Mouse (Mus musculus) layer of hippocampus, postnatal 10 days (tissue): ENCODE measurements around the gene Naxe. TPM values are rescaled to one million over a fixed set of nuclear protein-coding genes. Genes with fewer than 3 reads are reported as not detected.

Source experiments
- DNase-seq, 2 experiments: peaks; one replicate each; pipeline ENCODE4 v3.0.0; 2021; ENCODE audit warnings: low spot score in 2 of 2
- total RNA-seq, 2 experiments: library from RNA; stranded (reverse); gene quantifications; 2 replicates each; pipeline ENCODE4 v1.2.3; 2021

Gene Naxe
- total RNA-seq, 2 experiments from 2014 or later = 68.4 to 70.1 TPM

DNA sequence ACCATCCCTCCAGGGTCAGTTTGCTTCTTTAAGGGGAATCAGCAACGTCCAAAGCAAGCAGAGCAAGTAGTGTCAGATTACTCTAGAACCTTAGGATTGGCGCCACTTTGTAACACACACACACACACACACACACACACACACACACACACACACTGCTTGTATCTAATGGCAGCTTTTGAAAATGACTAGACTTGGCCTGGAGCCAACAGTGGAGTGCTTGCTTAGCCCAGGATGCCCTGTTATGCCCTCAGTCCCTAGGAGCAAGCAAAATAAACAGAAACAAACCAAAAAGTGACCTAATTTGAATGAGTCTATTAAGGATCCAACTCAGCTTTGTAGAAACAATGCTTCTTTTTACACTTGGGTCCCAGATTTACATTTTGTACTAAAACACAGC lies 10.1 kb upstream of the Naxe start:
- no peak for DNase-seq

GRCm38 (mm10) chr3:88057030-88057429 lies 1.3 kb downstream of the Naxe start:
- no peak for DNase-seq

DNA sequence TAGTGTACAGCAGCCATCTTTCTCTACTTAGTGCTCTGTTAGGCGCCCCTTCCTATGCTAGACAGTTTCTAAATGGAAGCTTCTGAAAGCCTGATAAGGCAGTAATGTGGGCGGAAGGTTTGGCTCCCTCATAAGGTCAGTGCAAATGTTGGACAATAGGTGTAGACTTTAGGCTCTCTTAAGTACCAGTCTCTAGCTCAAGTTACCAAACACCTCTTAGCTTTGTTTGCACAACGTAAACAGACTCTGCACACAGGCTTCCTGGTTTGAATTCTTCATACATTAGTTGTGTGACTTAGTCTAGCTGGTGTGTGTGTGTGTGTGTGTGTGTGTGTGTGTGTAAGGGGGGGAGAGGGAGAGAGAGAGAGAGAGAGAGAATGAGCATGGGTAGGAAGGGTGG lies 8.8 kb downstream of the Naxe start:
- no peak for DNase-seq

DNA sequence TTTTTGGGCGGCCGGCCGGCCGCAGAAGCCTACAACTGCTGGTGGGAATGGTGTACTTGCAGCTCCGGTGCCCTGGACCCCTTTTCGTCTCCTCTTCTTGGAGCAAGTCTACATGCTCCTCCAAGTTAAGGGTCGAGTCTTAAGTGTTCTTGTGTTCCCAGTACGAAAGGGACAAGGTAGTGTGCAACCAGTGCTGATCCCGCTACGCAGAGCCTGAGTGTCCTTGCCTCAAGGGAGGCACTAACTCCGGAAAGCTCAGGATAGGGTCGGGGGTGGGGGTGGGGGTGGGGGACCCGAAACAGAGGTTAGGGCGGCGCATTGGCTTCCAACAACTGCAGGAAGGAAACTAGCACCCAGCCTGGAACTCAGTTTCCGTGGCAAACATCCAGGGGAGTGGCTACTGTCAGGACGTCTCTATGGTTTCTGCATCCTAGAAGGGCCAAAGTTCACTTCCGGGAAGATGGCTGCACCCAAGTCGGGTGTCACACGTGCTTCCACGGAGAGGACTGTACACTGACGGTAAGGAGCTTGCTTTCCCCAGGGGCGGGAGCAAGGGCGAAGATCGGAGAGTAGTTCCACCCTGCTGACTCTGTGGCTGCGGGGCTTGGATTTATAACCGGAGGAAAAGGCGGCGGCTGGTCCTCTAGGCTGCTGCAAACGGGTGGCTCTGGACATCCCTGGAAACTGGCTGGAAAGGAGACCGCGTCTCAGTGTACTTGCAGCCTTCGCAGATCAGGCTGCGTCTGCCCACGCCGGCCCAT lies 15.5 kb downstream of the Naxe start, which contains the start of gene Gpatch4:
TSS of gene Gpatch4 (plus strand) at position 448 of the 761 bp plus-strand sequence.
- DNase-seq = peak; percentile 84 to 87

DNA sequence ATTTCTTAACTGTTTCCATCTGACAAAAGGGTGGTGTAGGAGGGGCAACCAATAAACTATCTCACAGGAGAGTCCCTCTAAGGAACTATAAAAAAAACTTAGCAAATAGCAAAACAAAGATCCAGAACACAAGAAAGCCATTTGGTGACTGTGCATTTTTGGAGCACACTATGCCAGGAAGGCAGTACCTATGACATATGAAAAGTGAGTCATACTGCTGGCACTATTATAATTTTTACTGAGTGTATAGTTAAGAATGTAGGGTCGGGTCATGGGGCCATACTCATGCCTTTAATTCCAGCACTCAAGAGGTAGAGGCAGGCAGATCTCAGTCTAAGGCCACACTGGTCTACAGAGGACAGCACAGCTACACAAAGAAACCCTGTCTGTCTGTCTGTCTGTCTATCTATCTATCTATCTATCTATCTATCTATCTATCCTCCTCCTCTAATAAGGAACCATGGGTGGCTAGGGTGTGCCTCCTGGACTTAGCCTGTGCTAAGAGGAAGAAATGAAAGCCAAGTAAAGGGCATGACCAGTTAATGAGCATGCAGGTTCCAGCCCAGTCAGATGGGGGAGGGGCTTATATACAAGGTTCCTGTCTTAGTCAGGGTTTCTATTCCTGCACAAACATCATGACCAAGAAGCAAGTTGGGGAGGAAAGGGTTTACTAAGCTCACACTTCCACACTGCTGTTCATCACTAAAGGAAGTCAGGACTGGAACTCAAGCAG lies 22.6 kb downstream of the Naxe start:
- DNase-seq = no peak

GRCm38 (mm10) chr3:88033506-88033905 lies 24.8 kb downstream of the Naxe start:
- DNase-seq = no peak

GRCm38 (mm10) chr3:88030608-88031395 lies 27.5 kb downstream of the Naxe start:
- peak; percentile 21 to 27 for DNase-seq

DNA sequence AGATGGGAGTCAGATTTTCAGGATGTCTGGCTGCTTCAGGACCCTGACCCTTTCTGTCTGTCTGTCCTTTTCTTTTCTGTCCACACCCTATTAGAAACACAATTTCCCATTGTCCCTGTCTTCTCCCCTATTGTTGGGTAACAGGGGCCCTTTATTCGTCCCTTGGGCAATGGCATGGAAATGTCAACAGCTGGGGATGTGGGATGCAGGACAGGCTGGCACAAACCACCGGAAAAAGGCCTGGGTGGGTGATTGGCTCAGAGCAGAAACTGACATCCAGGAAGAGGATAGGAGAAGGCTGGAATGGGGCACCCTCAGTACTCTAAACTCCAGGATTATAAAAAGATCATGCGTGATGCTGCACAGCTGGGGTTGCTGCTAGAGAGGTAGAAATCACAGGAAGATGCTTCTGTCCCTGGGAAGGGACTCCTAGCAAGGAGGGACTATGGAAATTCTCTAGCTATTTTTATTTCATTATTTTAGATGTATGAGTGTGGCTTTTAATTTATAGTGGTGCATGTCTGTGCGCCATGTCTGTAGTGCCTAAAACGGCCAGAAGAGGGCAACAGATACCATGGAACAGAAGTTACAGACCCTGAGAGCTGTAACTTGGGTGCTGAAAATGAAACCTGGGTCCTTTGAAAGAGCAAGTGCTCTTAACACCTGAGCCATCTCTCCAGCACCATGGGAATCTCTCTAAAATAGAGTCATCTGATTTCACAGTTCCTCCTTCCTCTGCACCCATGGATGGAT lies 30.7 kb downstream of the Naxe start, which contains the start of gene Hapln2:
TSS of gene Hapln2 (minus strand) at position 150 of the 753 bp plus-strand sequence.
- DNase-seq = no peak

GRCm38 (mm10) chr3:88026823-88027222 lies 31.5 kb downstream of the Naxe start:
- DNase-seq = no peak

DNA sequence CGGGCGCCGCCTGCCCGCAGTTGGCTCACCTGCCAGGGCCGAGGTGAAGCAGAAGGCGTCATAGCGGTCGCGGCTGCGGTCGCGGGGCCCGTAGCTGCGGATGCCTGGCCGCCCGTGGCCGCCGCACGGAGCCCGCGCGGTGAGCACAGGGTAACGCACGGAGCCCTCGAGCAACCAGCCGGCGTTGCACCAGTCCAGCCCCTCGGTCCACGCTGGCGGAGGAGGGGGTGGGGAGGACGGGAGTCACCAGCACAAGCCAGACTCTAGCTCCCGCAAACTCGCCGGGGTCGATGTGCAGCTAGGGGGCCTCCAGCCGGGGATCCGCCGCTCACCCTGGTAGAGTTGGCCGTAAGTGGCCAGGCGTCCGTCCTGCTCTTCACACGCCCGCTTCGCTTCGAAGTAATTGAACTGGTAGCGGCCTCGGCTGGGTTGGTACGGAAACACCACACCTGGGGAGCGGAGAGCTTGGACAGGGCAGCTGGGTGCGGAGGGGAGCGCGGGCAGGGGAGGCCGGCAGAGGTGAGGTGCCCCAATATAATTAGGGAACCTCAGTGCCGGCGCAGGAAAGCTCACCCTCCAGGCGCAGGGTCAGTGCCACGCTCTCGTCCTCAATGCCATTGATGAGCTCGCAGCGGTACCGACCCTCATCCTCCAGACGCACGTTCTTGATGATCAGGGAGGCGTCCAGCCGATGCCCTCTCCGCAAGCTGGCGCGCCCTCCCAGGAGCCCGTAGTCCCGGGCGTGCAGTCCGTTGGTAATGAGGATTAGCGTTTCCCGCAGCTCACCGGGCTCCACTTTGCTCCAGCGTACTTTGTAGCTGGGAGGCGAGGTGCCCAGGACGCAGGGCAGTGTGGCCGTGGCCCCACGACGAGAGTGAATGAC lies 34.9 kb downstream of the Naxe start:
- peak; percentile 26 to 34 for DNase-seq

DNA sequence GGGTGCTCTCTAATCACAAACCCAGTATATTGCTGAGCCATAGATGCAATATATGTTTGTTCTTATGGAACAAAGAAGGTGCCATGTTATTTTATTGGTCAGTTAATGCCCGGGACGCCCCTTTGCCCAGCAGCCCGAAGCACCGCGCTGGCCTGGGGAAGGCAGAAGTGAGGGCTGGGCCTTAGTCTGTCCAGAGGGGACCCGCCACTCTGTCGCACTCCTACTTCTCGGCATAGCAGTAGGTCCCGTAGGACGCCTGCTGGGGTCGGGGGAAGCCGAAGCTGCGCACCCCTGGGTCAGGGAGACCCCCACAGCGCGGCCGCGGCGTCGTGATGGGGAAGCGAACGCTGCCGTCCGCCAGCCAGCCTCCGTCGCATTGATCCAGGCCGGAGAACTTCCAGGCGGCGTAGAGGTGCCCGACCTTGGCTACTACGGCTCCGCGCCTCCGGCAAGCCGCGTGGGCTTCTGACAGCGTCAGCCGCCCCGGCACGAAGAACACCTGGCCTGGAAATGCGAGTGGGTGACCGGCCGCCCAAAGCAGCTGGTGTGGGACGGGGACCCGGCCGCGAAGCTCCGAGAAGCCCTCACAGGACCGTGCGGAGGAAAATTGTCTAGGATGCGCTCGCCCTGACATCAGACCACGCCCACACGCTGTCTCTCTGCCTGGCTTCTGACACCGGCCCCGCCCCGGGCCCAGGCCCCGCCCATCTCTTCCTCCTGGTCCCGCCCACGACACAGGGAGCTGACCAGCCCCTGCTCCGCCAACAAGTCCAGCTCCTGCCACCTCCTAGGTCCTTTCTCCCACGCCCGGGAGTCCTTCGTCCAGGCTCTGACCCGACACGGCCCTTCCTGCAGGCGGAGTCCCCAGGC lies 35.7 kb downstream of the Naxe start:
- DNase-seq = peak; percentile 64 to 76

- DNase-seq = peak; percentile 26 to 37
Observed at GRCm38 (mm10) chr3:88010634-88011265, 47.5 kb downstream of the Naxe start.

Other genes with a start within 250 kb of the Naxe start
- gene Pear1, start 234.2 kb downstream of the Naxe start, total RNA-seq = 1 to 10 TPM; 9.9 TPM
- gene Sh2d2a, start 211.7 kb downstream of the Naxe start, total RNA-seq = not detected
- 10 to 100 TPM; 62.3 to 66.4 TPM for gene Prcc, start 172.9 kb downstream of the Naxe start, total RNA-seq
- gene Hdgf, start 152.2 kb downstream of the Naxe start, total RNA-seq = 100 to 1,000 TPM; 121 to 125 TPM
- 10 to 100 TPM; 49.4 to 55.6 TPM for gene Mrpl24, start 139.0 kb downstream of the Naxe start, total RNA-seq
- gene Isg20l2, start 128.2 kb downstream of the Naxe start, total RNA-seq = 10 to 100 TPM; 17.1 to 19.0 TPM
- 10 to 100 TPM; 18.1 to 26.4 TPM for gene Rrnad1, start 127.8 kb downstream of the Naxe start, total RNA-seq
- gene Crabp2, start 109.8 kb downstream of the Naxe start, total RNA-seq = 1 to 10 TPM; 2.0 to 6.4 TPM
- gene Nes, start 87.4 kb downstream of the Naxe start, total RNA-seq = 10 to 100 TPM; 14.7 to 18.5 TPM
- 100 to 1,000 TPM; 350 to 399 TPM for gene Bcan, start 58.3 kb downstream of the Naxe start, total RNA-seq
- gene Hapln2, start 30.9 kb downstream of the Naxe start, total RNA-seq = 1 to 10 TPM in 1 of 2 experiments, under 1 TPM in 1; 0.42 to 1.0 TPM
- gene Gpatch4, start 15.4 kb downstream of the Naxe start, total RNA-seq = 10 to 100 TPM; 20.9 to 27.1 TPM
- gene Ttc24, start 19.8 kb upstream of the Naxe start, total RNA-seq = not detected
- 1 to 10 TPM; 2.1 to 2.3 TPM for gene Iqgap3, start 23.5 kb upstream of the Naxe start, total RNA-seq
- gene Mef2d, start 83.9 kb upstream of the Naxe start, total RNA-seq = 100 to 1,000 TPM; 125 to 126 TPM
- gene Rhbg, start 196.2 kb upstream of the Naxe start, total RNA-seq = under 1 TPM in 1 of 2 experiments, not detected in 1; 0.25 TPM
- gene Gm38392, start 228.7 kb upstream of the Naxe start, total RNA-seq = under 1 TPM; 0.78 to 0.83 TPM
- gene Tsacc, start 238.5 kb upstream of the Naxe start, total RNA-seq = 1 to 10 TPM; 1.8 to 7.0 TPM
- gene Cct3, start 238.6 kb upstream of the Naxe start, total RNA-seq = 100 to 1,000 TPM; 198 to 208 TPM